Mouse (Mus musculus) limb, embryonic 13.5 days (tissue): ENCODE measurements around the gene Btla. TPM values are rescaled to one million over a fixed set of nuclear protein-coding genes. Genes with fewer than 3 reads are reported as not detected.
A peak's percentile ranks its signal among the peaks of the same experiment; 100 is the strongest.

ENCODE experiments used
- ATAC-seq: fragments of 200-750 bp; cut with Nextera tagmentation; 2 replicates; pipeline ENCODE4 v1.8.0; 2017; ENCODE audit warnings: low read depth, moderate number of reproducible peaks, moderate TSS enrichment; ENCODE audit not compliant: low FRiP score
- H3K27ac ChIP-seq: fragments of 300-500 bp; sonication (generic); 2 replicates; pipeline ENCODE4 v1.5.1; 2015; ENCODE audit warnings: inconsistent platforms, mild to moderate bottlenecking, moderate library complexity
- H3K27me3 ChIP-seq: fragments of 300-500 bp; sonication (generic); 2 replicates; pipeline ENCODE4 v1.6.1; 2015; ENCODE audit warnings: mild to moderate bottlenecking, inconsistent platforms
- H3K36me3 ChIP-seq: fragments of 300-500 bp; sonication (generic); 2 replicates; pipeline ENCODE4 v1.6.1; 2015; ENCODE audit warnings: inconsistent platforms, mild to moderate bottlenecking, moderate library complexity
- H3K4me1 ChIP-seq: fragments of 300-500 bp; sonication (generic); 2 replicates; pipeline ENCODE4 v1.6.1; 2015; ENCODE audit warnings: inconsistent platforms
- H3K4me2 ChIP-seq: fragments of 300-500 bp; sonication (generic); replicated peaks from 2 replicates; pipeline ENCODE4 v1.6.1; 2015; ENCODE audit warnings: inconsistent platforms, mild to moderate bottlenecking, moderate library complexity
- H3K4me3 ChIP-seq: fragments of 300-500 bp; sonication (generic); 2 replicates; pipeline ENCODE4 v1.5.1; 2015; ENCODE audit warnings: moderate library complexity, mild to moderate bottlenecking, inconsistent platforms
- H3K9ac ChIP-seq: fragments of 300-500 bp; sonication (generic); 2 replicates; pipeline ENCODE4 v1.6.1; 2015; ENCODE audit warnings: mild to moderate bottlenecking, inconsistent platforms
- H3K9me3 ChIP-seq: fragments of 300-500 bp; sonication (generic); 2 replicates; pipeline ENCODE4 v1.6.1; 2016; ENCODE audit warnings: inconsistent platforms
- WGBS: fragments of 180-500 bp; shearing (Covaris S2); methylation state at CpG from one replicate; pipeline ENCODE4 v1.1.7; 2015; 5-methylcytosine and 5-hydroxymethylcytosine counted together
- polyA plus RNA-seq: library from polyadenylated mRNA; unstranded; fragments of >200 nt; fragmentation: Nextera tagmentation; extraction: Ambion mirVana; gene quantifications from 2 replicates; pipeline ENCODE4 v1.2.1, GENCODE M21; 2015

Gene Btla
- 0.34 and 0.78 TPM in 2 replicates for polyA plus RNA-seq

DNA sequence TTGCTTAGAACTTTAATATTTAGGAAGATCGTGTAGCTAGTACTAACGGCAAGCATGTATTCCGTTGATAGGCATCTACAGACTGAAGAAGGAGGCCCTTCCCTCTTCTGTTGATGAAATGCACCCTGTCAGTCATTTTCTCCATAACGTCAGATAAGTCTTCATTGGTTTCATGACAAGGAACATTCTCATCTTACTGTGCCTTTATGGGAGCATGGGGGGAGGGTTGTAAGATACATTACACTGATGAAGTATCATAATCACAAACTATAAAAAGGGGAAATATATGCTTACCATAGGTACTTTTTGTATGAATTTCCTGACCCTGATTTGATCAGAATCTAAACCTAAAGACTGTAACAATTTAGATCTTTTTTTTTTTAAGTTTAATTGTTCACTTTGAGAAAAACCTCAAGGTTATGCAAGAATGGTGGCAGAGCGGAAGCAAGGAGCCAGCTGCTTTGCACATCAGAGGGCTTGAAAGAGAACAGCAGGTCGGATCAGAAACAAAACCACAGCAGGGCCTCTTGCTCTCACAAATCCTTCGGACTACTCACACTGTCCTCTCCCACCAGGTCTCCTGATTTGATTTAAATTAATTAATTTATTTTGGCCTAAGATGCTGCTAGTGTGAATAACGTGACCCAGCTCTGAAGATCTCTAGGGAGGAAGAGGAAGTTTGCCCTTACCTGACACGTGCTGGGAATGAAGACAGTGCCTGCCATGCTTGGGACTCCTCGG is at the start of gene Btla:
Btla (plus strand) TSS at position 668 of the 741 bp plus-strand sequence.
- ATAC-seq: no peak

GRCm38 (mm10) chr16:45178552-45178951 is 45.6 kb upstream of the Btla start:
- 94% methylated on average over 2 of the region's 2 CpGs for WGBS
- Histone ChIP-seq H3K27ac (no peak overlapping the region), H3K36me3 (peaks cover 17% of the 10 kb centered on the region), H3K4me1 (no peaks in the 10 kb centered on the region), H3K9ac (no peak overlapping the region), H3K27me3 (no peaks in the 10 kb centered on the region), H3K4me3 (no peak overlapping the region), H3K9me3 (no peaks in the 10 kb centered on the region), H3K4me2 (no peak overlapping the region)
- ATAC-seq: no peak

More for the DNA sequence above, at the start of gene Btla:
- Histone ChIP-seq H3K27me3 (no peaks in the 10 kb centered on the region), H3K36me3 (no peaks in the 10 kb centered on the region), H3K4me1 (no peaks in the 10 kb centered on the region), H3K4me2 (no peak within 1 kb of the TSS), H3K9me3 (no peaks in the 10 kb centered on the region), H3K27ac (no peak within 1 kb of the TSS), H3K9ac (no peak within 1 kb of the TSS), H3K4me3 (no peak within 1 kb of the TSS)
- 43% methylated on average over 10 of the region's 10 CpGs for WGBS

GRCm38 (mm10) chr16:45181824-45182223 is 42.3 kb upstream of the Btla start:
- Histone ChIP-seq H3K4me3 (no peak overlapping the region), H3K9me3 (no peaks in the 10 kb centered on the region), H3K27me3 (no peaks in the 10 kb centered on the region), H3K27ac (no peak overlapping the region), H3K36me3 (peaks cover 20% of the 10 kb centered on the region), H3K9ac (no peak overlapping the region), H3K4me2 (no peak overlapping the region), H3K4me1 (no peaks in the 10 kb centered on the region)
- 87% methylated on average over 5 of the region's 5 CpGs for whole genome bisulfite sequencing
- no peak for ATAC-seq

DNA sequence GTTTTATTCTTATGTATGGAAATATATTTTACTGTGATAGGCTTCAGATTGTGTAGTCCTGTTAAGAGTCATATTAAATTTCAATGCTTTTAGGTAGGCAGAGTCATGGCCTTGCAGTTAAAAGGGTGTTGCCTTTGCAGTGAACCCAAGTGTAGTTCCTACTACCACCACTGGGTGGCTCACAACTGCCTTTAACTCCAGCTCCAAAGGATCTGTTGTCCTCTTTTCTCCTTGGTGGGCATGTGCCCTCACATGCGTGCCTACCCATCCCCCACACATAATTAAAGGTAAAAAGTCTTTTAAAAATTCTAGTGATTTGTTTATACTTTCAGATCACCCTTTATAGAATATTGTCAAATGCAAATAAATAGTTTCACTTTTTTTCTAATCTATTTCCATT is 31.5 kb upstream of the Btla start:
- H3K4me2 ChIP-seq: no peak overlapping the region
- H3K4me3 ChIP-seq: no peak overlapping the region
- 4% methylated on average over 1 of the region's 1 CpGs for WGBS
- no peaks in the 10 kb centered on the region for H3K4me1 ChIP-seq
- H3K36me3 ChIP-seq: peaks cover 4% of the 10 kb centered on the region
- no peaks in the 10 kb centered on the region for H3K27me3 ChIP-seq
- H3K9ac ChIP-seq: no peak overlapping the region
- no peaks in the 10 kb centered on the region for H3K9me3 ChIP-seq
- no peak overlapping the region for H3K27ac ChIP-seq
- 0 out of 2 replicates have a peak, but pooled peaks have one; percentile 36 for ATAC-seq

GRCm38 (mm10) chr16:45196816-45197215 is 27.3 kb upstream of the Btla start:
- H3K9ac ChIP-seq: no peak overlapping the region
- no peaks in the 10 kb centered on the region for H3K27me3 ChIP-seq
- no peaks in the 10 kb centered on the region for H3K36me3 ChIP-seq
- 40% methylated on average over 6 of the region's 6 CpGs for WGBS
- no peak overlapping the region for H3K4me3 ChIP-seq
- H3K9me3 ChIP-seq: no peaks in the 10 kb centered on the region
- peak; percentile 62; the same call in 1 of the 2 replicates for ATAC-seq
- no peak overlapping the region for H3K4me2 ChIP-seq
- no peaks in the 10 kb centered on the region for H3K4me1 ChIP-seq
- no peak overlapping the region for H3K27ac ChIP-seq

DNA sequence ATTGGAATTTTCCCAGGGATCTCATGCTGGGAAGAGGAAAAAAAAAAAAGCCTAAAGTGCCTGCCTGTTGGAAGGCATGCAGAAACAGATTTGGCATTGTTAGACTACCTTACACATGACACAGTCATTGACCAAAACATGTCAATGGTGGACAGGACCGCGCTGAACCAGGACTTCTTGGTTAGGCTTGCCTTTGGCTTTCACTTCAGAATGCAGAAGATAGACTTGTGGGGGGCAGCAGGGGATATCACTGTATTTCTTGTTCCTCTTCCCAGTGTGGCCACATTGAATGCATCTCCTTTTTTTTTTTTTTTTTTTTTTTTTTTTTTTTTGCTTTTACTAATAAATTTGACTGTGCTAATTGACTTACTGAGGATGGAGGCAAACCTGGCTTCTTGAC is 22.7 kb upstream of the Btla start:
- no peak overlapping the region for H3K4me3 ChIP-seq
- WGBS: 97% methylated on average over 2 of the region's 2 CpGs
- no peak for ATAC-seq
- no peaks in the 10 kb centered on the region for H3K9me3 ChIP-seq
- no peak overlapping the region for H3K9ac ChIP-seq
- H3K4me2 ChIP-seq: no peak overlapping the region
- H3K27me3 ChIP-seq: no peaks in the 10 kb centered on the region
- H3K36me3 ChIP-seq: no peaks in the 10 kb centered on the region
- H3K4me1 ChIP-seq: no peaks in the 10 kb centered on the region
- H3K27ac ChIP-seq: no peak overlapping the region

DNA sequence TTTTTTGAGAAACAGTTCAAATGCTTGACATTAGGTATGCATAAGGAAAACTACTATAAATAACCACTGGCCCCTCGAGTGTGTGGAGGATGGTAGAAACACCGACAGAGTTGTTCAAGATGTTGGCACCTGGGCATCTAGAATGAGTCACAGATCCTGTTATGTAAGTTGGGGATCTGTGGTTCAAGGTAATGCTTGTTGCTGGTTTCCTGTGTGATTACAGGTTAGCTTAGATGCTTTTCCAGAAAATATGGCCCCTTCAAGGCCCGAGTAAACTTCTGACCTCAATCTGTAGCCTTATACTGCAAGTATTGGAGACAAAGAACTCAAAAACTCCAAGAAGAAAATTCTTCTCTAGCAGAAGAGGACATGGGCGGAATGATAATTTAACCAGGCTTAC is 19.7 kb upstream of the Btla start:
- 89% methylated on average over 4 of the region's 4 CpGs for WGBS
- no peaks in the 10 kb centered on the region for H3K4me1 ChIP-seq
- no peaks in the 10 kb centered on the region for H3K36me3 ChIP-seq
- no peak overlapping the region for H3K4me3 ChIP-seq
- no peaks in the 10 kb centered on the region for H3K9me3 ChIP-seq
- H3K27ac ChIP-seq: no peak overlapping the region
- no peak for ATAC-seq
- no peak overlapping the region for H3K4me2 ChIP-seq
- H3K9ac ChIP-seq: no peak overlapping the region
- H3K27me3 ChIP-seq: no peaks in the 10 kb centered on the region

DNA sequence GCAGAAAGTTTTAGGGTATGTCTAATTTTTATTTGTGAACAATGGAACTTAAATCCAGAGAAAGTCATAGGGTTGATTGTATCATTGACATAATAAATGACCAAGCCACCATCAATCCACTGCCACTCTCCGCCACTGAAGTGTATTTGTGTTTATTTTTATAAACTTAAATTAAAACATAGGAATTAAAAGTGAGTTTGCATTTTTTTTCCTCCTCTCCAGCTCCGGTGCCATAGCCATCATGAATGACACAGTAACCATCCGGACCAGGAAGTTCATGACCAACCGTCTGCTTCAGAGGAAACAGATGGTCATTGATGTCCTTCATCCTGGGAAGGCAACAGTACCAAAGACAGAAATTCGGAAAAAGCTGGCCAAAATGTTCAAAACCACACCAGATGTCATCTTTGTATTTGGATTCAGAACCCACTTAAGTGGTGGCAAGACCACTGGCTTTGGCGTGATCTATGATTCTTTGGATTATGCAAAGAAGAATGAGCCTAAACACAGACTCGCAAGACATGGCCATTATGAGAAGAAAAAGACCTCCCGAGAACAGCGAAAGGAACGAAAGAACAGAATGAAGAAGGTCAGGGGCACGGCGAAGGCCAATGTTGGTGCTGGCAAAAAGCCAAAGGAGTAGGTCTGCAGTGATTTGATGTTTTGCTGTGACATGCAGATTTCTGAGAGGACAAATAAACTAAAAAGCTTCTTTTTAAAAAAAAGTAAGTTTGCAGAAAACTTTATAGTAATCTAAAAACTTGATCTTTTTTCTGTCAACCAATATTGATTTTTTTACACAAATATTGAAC is 19.1 kb upstream of the Btla start:
- no peak for ATAC-seq
- Histone ChIP-seq H3K9ac (no peak overlapping the region), H3K4me3 (no peak overlapping the region), H3K9me3 (no peaks in the 10 kb centered on the region), H3K4me1 (no peaks in the 10 kb centered on the region), H3K27ac (no peak overlapping the region), H3K27me3 (no peaks in the 10 kb centered on the region), H3K4me2 (no peak overlapping the region), H3K36me3 (no peaks in the 10 kb centered on the region)
- 88% methylated on average over 12 of the region's 12 CpGs for WGBS

GRCm38 (mm10) chr16:45222016-45222415 is 2.1 kb upstream of the Btla start:
- H3K4me2 ChIP-seq: no peak overlapping the region
- H3K27ac ChIP-seq: no peak overlapping the region
- ATAC-seq: no peak
- H3K36me3 ChIP-seq: no peaks in the 10 kb centered on the region
- H3K9me3 ChIP-seq: no peaks in the 10 kb centered on the region
- no peaks in the 10 kb centered on the region for H3K27me3 ChIP-seq
- H3K4me3 ChIP-seq: no peak overlapping the region
- no peaks in the 10 kb centered on the region for H3K4me1 ChIP-seq
- 79% methylated on average over 2 of the region's 2 CpGs for WGBS
- H3K9ac ChIP-seq: no peak overlapping the region

- H3K27me3 ChIP-seq: no peaks in the 10 kb centered on the region
- H3K4me1 ChIP-seq: no peaks in the 10 kb centered on the region
- WGBS: 87% methylated on average over 3 of the region's 3 CpGs
- no peak overlapping the region for H3K4me2 ChIP-seq
- no peak overlapping the region for H3K4me3 ChIP-seq
- H3K27ac ChIP-seq: no peak overlapping the region
- ATAC-seq: no peak
- no peak overlapping the region for H3K9ac ChIP-seq
- H3K9me3 ChIP-seq: no peaks in the 10 kb centered on the region
- H3K36me3 ChIP-seq: no peaks in the 10 kb centered on the region
Measured at GRCm38 (mm10) chr16:45222771-45223170, 1.3 kb upstream of the Btla start.

DNA sequence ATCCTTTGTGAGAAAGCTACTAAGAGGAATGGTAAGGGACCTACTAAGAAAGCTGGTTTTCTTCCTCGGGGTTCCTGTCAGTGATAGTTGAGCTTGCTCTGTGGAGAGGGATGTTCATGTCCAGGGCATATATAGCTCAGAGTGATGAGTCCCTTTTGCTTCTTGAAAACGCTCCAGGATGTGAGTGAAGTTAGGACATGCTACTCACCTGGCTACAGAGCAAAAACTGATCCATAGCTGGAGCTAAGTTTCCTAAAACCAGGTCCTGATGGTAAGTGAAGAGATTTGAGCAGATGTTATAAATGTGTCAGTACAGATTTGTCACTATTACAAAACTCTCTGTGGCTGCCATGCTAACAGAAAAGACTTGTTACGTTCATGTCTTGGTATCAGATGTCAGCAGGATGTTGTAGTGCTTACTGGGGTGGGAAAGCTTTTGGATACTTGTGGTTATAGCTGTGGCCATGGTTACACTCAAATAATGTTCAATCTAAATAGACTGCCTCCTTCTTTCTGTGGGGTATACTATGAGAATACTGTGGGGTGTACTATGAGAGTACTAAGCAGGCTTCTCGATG is 405 bp downstream of the Btla start:
- no peak overlapping the region for H3K27ac ChIP-seq
- no peak overlapping the region for H3K9ac ChIP-seq
- 60% methylated on average over 4 of the region's 4 CpGs for WGBS
- H3K4me1 ChIP-seq: no peaks in the 10 kb centered on the region
- no peaks in the 10 kb centered on the region for H3K27me3 ChIP-seq
- no peaks in the 10 kb centered on the region for H3K9me3 ChIP-seq
- ATAC-seq: no peak
- H3K36me3 ChIP-seq: no peaks in the 10 kb centered on the region
- H3K4me2 ChIP-seq: no peak overlapping the region
- no peak overlapping the region for H3K4me3 ChIP-seq

DNA sequence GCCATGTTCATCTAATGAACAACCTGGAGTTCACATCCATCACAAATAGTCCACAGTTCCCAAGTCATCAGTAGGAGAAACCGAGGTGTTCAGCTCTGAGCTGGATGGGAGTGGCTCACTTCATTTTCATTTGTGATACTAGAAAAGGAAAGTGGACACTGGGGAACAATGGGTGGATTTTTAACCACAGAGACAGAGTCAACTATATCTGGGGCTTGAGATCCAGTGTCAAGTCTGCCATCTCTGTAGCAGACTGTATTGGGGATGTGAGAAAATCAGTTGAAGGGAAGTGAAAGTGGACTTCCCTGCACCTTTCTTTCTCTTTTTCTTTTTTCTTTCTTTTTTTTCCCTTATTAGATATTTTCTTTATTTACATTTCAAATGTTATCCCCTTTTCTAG is 2.9 kb downstream of the Btla start:
- Histone ChIP-seq H3K4me3 (no peak overlapping the region), H3K27me3 (no peaks in the 10 kb centered on the region), H3K4me1 (no peaks in the 10 kb centered on the region), H3K27ac (no peak overlapping the region), H3K9me3 (no peaks in the 10 kb centered on the region), H3K4me2 (no peak overlapping the region), H3K36me3 (no peaks in the 10 kb centered on the region), H3K9ac (no peak overlapping the region)
- 64% methylated on average over 1 of the region's 1 CpGs for WGBS
- no peak for ATAC-seq
